Mouse (Mus musculus): ENCODE results near the gene Fam111a. TPM values are rescaled to one million over a fixed set of nuclear protein-coding genes. Genes with fewer than 3 reads are reported as not detected.

Fam111a gene
- total RNA-seq, 2 experiments from 2014 or later: 1.3 to 1.6 TPM

GRCm38 (mm10) chr19:12564197-12564596, 18.7 kb downstream of the Fam111a start:
- DNase-seq: no peak

- DNase-seq: no peak
These were observed 21.5 kb downstream of the Fam111a start for GRCm38 (mm10) chr19:12567011-12567410.

- DNase-seq: no peak
These were observed 25.3 kb downstream of the Fam111a start for GRCm38 (mm10) chr19:12570866-12571265.

- DNase-seq: no peak
These were observed 26.1 kb downstream of the Fam111a start for GRCm38 (mm10) chr19:12571687-12572086.

- no peak for DNase-seq
These were observed 27.2 kb downstream of the Fam111a start for GRCm38 (mm10) chr19:12572614-12573265.

GRCm38 (mm10) chr19:12573266-12574011, 27.9 kb downstream of the Fam111a start:
- peak; percentile 23 to 36 for DNase-seq

- no peak for DNase-seq
These were observed 28.5 kb downstream of the Fam111a start for GRCm38 (mm10) chr19:12574012-12574407.

GRCm38 (mm10) chr19:12575107-12575506, 29.6 kb downstream of the Fam111a start:
- DNase-seq: no peak

GRCm38 (mm10) chr19:12575514-12575913, 30.0 kb downstream of the Fam111a start:
- no peak for DNase-seq

- DNase-seq: no peak
These were observed 31.1 kb downstream of the Fam111a start for GRCm38 (mm10) chr19:12576639-12577038.

GRCm38 (mm10) chr19:12585310-12585709, 39.8 kb downstream of the Fam111a start:
- DNase-seq: no peak

- DNase-seq: peak; percentile 40 to 62
These were observed 46.4 kb downstream of the Fam111a start for GRCm38 (mm10) chr19:12591908-12592307.

GRCm38 (mm10) chr19:12595135-12595529, 49.6 kb downstream of the Fam111a start:
- DNase-seq: no peak

- DNase-seq: peak; percentile 27 to 45
These were observed 50.2 kb downstream of the Fam111a start for GRCm38 (mm10) chr19:12595530-12596289.

GRCm38 (mm10) chr19:12596290-12597072, 50.9 kb downstream of the Fam111a start:
- DNase-seq: peak; percentile 20 to 32

GRCm38 (mm10) chr19:12597073-12597405, 51.5 kb downstream of the Fam111a start:
- DNase-seq: no peak

- DNase-seq: no peak
These were observed 53.1 kb downstream of the Fam111a start for GRCm38 (mm10) chr19:12598674-12599073.

GRCm38 (mm10) chr19:12599674-12600073, 54.1 kb downstream of the Fam111a start, which contains the start of gene Gm4952:
TSS of gene Gm4952 (plus strand) at chr19:12599974.
- no peak for DNase-seq

GRCm38 (mm10) chr19:12600684-12601480, 55.3 kb downstream of the Fam111a start:
- DNase-seq: no peak

- DNase-seq: no peak
These were observed 62.8 kb downstream of the Fam111a start for GRCm38 (mm10) chr19:12608336-12608735.

GRCm38 (mm10) chr19:12613646-12614045, 68.1 kb downstream of the Fam111a start:
- no peak for DNase-seq

- DNase-seq: no peak
These were observed 87.6 kb downstream of the Fam111a start, which contains the start of gene Glyat for GRCm38 (mm10) chr19:12633176-12633575. TSS of gene Glyat (plus strand) at chr19:12633308.
